Mouse (Mus musculus) megakaryocyte, embryonic 14.5 days (primary cell): Measurements from ENCODE around the gene Actr3b.

Experiments used
- FLI1 ChIP-seq: IDR thresholded peaks from 2 replicates; pipeline ENCODE4 v1.6.1; 2012; ENCODE audit warnings: low read length, inconsistent platforms, mixed read lengths
- GATA1 ChIP-seq: IDR thresholded peaks from 3 replicates; pipeline ENCODE4 v1.6.1; 2012; ENCODE audit warnings: mixed read lengths, low read length, inconsistent platforms, borderline replicate concordance

DNA sequence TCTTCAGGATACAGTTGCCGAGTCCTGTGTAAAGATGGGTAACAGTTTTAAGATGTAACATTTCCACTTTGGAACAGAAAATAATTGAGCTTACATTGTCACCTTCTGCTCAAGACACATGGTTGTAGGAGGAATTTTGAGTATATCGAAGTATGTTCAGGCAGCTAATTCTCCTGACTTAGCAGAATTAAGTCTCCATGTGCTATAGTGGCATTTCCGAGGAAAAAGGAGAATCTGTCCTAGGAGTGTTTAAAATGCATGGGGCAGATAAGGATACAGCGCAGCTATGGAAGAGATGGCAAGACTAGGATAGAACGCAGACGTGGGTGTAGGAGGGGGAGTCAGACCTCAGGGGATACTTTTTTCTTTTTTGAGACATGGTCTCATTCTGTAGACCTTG lies 31.8 kb downstream of the Actr3b start:
- TF ChIP-seq GATA1, result no peak
- TF ChIP-seq FLI1, result no peak
